Mouse (Mus musculus) kidney, adult 8-10 months (tissue): ENCODE results near the gene Cdc27.
A peak's percentile ranks its signal among the peaks of the same experiment; 100 is the strongest.
"Not testable (repeated sequence)": the region's sequence is repeated elsewhere in the genome, so short reads cannot be mapped to it uniquely, and the experiment has no call there.

ENCODE experiments used
- DNase-seq, 2 experiments: peaks; one replicate each; pipeline ENCODE4 v3.0.0; 2022

Gene Cdc27

DNA sequence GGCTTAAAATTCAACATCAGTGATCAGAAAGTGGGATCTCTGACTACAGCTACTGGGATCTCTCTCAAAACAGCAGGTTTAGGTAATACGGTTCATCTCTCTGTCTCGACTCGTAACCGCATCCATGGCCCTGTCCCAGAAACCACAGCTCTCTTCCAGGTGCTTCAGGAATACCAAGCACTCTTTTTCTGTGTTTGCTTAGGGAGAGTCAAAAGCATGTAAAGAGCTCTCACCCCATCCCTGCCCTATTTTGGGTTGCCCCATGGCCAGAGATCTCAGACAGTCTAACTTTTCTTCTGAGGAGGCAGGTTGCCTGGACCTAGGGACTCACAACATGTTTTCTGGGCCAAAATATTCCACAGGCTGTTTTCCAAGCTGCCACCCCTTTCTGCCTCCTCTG is 17.9 kb upstream of the Cdc27 start:
- no peak for DNase-seq

DNA sequence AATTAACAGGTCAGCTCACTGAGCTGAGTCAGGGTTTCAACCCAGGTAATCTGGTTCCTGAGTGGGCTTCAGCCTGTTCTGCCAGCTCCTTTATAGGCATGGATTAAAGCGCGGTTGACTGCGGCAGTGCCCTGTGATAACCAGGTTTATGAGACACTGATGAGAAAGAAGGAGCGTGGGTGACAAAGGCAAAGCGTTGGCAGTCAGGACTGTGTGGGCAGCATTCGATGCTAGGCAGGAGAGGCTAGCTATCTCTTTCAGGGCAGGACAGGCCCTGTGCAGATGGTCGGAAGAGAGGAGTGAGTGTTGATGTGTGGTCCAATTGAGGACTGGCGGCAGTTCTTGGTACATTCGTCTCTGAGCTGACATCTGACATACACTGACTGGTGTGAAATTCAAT is 17.3 kb upstream of the Cdc27 start:
- DNase-seq, result no peak

DNA sequence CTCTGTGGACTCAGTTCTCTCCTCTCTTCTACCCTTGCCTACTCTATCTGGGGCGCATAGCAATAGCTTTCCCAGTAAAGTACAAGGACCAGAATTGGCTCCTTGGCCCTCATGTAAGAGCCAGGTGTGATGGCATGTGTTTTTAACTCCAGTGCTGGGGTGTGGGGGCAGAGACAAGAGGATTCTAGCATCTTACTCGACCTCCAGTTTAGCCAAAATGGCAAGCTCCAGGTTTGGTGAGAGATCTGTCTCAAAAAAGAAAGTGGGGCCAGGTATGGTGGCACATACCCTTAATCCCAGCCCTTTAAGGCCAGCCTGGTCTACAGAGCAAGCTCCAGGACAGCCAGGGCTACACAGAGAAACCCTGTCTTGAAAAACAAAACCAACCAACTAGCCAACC is 16.4 kb upstream of the Cdc27 start:
- no peak for DNase-seq

DNA sequence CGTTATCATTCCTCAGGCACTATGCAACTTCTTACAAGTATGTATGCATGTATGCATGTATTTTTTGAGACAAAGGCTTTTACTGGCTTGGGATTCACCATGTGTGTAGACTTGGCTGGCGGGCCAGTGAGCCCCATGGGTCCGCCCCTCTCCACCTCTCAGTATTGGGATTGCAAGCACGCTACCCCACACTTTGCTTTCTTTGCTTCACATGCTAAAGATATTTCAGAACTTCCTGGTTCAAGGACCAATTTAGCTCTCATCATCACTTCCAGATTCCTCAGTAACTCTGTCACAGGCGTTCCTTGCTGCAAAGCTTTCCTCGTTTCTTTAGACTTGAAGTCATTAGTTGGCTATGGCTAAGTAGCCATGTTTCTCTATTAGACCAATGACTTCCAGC is 15.7 kb upstream of the Cdc27 start:
- no peak for DNase-seq

DNA sequence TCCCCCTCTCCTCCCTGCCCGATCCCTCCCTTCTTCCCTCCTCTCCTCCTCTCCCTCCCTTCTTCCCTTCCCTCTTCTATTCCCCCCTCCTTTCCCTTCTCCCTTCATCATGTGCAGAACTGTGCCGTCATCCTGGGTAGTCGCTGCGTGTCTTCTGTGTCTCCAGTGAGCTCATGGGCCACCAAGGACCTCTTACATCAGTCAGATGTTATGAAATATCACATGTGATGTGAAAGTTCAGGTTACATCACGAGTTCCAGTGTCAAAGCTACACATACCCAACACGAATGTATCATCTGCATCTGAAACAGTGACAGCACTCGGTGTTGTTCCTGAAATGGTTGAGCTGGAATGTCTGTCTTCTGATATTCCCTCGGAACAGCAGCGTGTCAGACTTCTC is 14.8 kb upstream of the Cdc27 start:
- DNase-seq, result no peak

DNA sequence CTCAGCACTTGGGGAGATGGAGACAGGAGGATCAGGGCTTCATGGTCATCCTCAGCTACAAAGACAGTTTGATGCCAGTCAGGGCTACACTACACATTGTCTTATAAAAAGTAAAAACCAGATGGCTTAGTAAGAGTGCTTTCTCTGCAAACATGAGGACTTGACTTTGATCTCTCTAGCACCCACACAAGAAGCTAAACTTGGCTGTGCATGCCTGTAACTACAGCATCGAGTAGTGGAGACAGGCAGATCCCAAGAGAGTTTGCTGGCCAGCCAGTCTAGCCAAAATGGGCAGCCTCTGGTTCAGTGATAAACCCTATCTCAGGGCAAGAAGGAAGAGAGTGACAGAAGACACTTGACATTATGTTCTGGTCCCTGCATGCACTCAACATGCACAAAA is 13.1 kb upstream of the Cdc27 start:
- no peak for DNase-seq

DNA sequence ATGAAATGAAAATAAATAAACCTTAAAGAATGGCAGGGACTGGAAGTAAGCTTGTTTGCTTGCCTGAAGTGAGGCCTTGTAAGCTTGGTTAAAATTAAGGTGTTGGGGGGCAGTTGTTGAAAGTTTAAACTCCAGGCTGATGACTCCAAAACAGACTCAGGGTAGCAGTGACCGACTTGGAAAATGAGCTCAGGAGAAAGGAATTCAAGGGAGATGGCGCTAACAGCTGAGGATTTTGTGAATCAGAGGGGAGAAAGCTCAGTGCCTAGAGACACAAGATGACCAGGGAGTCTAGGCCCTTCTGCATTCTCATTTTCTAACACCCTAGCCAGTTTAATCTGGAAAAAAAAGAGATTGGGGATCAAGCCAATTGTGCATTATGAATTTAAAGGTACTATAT is 10.6 kb upstream of the Cdc27 start:
- no peak for DNase-seq

DNA sequence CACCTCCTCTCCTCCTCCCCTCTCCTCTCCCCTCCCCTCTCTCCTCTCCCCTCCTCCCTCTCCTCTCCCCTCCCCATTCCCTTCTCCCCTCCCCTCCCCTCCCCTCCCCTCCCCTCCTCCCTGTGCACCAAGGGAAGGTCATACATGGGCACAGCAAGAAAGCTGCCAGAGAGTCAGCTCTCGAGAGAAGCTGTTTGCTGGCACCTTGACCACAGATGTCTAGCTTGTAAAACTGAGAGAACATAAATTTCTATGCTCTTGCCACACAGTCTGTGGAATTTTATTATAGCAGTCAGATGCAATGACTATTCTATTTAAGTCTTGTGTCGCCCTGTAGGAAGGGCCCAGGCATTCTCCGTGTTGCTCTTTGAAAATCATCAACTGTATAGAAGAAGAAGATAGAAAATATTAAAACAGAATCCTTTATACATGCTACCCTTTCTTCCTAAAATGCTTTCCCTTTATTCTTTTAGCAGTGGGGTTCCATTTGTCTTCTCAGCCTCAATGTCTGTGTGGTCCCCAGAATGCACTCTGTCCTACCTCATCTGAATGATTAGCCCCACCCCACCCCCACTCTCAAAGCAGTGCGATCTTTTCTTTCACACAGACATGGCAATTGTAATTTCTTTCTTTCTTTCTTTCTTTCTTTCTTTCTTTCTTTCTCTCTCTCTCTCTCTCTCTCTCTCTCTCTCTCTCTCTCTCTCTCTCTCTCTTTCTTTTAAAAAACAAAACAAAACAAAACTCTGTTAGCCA is 8.4 kb upstream of the Cdc27 start:
- DNase-seq, result no peak

DNA sequence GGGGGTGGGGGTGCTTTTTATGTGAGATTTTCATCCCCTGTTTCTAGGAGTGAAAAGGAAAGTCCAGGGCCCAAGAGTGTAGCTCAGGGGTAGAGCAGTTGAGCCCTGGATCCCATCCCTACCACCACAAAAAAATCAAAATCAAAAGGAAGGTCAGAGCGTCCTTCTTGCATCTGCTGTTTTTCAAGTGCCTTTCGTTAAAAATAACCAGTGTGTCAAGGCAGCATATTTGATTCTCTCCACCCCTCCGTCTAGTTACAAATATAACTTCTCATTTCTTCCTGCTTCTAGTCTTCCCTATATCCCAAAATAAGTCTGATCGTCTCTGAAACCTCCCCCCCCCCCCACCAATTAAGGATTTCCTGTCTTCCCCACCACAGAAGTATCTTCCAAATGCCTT is 7.6 kb upstream of the Cdc27 start:
- no peak for DNase-seq

DNA sequence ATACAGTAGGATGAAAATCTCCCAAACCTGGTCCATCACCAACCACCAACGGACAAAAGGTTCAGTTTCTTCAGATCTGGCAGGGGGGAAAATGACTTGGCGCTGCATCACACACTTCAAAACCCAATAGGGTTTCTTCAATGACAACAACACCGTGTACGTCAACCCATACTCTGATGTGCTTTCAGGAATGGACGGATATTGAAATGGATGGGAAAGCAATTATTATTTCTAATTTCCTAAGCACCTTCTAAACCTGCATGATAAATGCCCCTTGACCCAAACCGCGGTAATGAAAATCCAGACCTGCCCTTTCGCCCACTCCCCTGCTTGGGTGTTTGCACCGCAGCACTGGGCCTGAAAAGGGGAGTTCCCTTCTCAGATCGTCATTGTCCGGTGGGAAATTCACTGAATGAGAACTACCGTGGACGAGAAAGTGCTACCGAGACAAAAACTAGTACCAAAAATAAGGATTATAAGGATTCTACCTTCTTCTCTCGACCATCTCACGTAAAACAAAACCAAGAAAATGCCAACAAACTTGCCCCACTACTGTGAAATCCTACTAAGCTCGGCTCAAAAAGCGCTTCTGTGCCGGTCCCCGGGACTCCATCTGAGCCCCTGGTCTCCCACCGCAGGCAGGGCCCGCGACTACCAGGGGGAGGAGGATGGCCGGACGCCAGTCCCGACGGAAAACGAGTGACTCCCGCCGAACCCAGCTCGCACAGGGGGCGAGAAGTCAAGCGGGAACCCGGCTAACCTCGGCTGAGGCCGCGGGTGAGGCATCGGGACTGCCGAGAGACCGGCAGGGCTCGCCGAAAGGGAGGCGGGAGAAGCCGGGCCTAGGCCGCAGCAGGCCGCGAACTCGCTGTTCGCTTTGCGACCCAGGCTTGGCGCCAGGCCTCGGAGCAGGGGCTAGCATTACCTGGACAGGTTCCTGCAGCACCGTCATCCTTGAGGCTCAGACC is 698 bp downstream of the Cdc27 start:
- peak; percentile 60 to 66 for DNase-seq

DNA sequence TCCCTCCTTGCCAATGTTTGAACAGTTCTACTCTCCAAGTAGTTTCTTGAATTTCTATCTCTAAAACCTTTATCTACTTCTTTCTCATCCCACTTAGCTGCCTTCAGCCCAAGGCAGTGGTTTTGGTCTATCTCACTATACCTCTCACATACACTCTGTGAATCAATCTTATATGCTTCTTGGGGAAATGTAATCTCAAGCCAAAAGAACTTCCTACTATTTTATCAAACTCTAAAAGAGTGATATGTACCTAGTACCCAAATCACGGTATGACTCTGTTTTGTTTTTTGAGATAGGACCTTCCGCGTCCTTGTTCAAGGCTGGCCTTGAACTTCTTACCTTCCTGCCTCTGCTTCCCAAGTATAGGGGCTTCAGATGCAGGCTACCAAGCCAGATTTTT is 2.9 kb downstream of the Cdc27 start:
- DNase-seq, result no peak

DNA sequence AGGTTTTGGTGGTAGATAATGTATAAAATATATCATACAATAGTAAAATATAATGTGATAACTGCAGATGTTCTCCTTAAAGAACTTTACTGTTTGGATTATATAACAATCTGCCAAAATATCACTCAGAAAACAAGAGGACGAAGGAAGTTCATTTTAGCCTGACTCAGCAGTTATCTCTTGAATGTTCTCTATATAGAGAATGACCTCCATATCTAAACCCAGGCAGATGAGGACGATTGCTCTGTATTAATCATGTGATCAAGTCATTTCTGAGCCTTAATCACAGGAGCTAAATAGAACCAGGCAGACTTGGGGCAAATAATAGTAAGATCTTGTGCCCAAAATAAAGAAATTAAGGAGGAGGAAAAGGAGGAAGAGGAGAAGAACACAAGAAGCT is 5.9 kb downstream of the Cdc27 start:
- DNase-seq, result no peak

DNA sequence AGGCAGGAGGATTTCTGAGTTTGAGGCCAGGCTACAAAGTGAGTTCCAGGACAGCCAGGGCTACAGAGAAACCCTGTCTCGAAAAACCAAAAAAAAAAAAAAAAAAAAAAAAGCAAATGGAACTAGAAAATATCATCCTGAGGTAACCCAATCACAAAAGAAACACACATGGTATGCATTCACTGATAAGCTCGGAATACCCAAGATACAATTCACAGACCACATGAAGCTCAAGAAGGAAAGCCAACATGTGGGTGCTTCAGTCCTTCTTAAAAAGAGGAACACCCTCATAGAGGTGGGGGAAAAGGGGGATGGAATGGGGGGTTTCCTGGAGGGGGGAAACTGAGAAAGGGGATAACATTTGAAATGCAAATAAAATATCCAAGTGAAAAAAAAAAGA is 7.1 kb downstream of the Cdc27 start:
- DNase-seq, result not testable (repeated sequence)

DNA sequence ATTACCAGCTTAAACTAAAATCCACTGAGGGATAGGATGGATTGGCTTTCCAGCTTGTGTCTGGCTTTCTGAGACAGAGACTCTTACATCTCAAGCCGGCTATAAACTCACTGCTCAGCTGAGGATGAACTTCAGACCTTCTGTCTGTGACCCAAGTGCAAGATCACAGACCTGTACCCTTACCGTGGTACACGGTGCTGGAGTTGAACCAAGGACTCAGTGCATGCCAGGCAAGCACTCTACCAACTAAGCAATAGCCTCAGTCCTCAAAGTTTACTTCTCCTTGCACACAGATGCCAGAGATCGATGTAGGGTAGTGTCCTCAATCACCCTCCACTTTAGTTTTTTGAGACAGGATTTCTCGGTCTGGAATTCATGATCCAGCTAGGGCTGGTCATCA is 10.6 kb downstream of the Cdc27 start:
- DNase-seq, result peak; percentile 14 to 19

DNA sequence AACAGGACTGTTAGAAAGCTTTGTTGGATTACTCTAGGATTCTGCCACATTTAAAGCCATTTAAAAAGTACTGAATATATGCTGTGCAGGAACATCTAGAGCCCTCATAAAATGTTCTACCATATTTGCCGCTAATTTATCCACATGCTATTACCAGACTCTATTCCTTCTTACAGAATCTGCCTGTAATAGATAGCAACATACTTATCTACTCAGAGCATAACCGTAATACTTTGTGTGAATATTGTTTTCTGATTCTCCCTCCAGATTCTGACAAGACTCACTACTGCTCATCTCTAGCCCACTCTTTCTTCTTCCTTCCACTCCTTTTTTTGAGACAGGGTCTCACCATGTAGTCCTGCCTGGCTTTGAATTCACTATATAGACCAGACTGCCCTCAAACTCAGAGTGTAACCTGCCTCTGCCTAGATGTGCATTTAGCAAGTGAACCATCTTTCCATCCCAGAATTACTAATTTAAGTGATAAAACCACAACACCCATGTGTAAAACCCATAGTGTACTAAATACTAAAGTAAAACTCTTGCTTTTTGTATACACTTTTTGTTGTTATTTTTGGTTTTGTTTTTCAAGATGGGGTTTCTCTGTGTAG is 12.4 kb downstream of the Cdc27 start:
- no peak for DNase-seq

DNA sequence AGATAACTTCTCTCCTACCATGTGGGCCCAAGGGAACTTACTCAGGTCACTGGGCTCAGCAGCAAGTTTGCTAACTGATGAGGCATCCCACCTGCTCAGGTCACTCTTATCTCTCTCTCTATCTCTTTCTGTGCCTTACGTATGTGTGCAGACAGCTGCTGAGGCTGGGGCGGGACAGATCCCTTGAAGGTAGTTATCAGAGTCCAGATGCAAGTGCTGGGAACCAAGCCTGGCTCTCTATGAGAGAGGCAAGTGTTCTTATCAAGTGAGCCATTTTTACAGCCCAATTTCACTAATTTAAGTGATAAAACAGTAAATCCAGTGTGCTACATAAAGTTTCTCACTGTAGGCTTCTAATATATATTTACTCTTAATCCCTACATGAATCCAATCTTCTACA is 13.6 kb downstream of the Cdc27 start:
- no peak for DNase-seq

DNA sequence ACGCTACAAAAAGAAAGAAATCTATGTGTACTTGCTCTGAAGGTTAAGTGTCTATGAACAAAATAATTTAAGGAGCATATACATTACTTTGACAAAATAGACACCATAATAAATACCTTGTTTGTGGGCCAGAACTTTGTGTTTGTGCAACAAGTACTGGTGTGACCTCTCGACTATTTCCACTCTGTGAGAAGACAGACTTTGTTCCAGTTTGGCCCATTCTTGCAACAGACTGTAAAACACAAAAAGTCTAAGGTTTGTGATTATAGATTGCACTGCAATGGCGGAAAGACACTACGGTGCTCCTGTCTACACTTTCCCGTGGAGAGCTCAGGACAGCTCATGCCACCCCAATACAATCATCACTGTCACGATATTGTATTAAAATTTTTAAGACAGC is 24.5 kb downstream of the Cdc27 start:
- DNase-seq, result no peak

DNA sequence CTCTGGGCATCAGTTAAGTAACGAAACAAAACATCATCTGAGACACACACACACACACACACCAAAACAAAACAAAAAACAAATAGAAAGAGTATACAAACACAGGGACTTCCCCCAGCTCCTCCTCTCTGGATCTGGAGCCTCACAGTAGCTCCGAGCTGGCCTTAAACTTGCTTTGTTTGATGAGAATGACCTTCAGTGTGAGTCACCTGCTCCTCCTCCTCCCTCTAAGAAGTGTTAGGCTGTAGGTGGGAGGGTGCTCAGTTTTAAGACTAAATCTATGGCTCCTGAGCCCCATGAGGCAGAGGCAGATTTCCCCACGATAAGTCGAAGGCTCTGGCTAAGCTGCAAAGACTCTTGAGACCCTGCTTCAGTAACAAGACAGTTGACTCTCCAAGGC is 38.0 kb downstream of the Cdc27 start:
- no peak for DNase-seq

DNA sequence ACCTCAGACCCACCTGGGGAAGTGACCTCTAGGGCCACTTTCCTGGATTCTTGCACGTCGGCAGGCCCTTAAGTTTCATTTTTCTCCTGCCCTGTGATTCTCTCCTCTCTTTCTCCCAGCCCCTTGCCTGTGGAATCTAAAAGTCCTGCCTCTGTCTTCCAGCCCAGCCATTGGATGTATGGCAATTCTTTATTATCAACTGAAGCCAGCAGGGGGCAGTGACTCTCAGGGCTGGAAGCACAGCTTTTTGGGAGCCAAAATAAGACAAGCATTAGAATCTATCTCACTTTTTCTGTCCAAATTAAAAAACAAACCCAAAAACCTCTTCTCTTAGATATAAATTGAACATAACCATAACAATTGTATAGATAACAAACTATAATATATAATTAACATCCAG is 39.8 kb downstream of the Cdc27 start:
- DNase-seq, result peak in 1 of 2 experiments; percentile 7

DNA sequence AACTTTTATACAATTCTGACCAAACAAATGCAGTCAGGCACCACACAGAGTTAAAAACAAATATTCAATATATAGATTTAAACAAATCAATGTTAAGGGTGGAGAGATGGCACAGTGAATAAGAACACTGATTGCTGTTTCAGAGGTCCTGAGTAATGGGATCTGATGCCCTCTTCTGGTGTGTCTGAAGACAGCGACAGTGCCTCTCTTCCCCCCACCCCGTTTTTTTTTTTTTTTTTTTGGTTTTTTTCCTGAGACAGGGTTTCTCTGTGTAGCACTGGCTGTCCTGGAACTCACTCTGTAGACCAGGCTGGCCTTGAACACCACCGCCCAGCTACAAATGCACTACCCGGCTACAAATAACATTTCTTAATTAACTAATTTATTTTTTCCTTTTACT is 42.0 kb downstream of the Cdc27 start:
- no peak for DNase-seq

DNA sequence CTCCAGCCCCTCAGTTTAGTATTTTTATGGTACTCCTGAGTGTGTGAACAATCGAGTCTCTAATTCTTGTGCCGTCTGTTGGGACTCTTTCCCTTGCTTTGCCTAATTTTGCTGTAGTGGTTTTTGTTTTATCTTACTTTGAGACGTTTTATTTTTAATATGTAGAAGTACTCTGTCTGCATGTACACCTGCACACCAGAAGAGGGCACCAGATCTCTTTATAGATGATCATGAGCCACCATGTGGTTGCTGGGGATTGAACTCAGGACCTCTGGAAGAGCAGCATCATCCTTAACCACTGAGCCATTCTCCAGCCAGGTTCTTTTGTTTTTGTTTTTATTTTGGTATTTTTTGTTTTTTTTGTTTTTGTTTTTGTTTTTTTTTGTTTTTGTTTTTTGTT is 62.1 kb downstream of the Cdc27 start:
- no peak for DNase-seq

DNA sequence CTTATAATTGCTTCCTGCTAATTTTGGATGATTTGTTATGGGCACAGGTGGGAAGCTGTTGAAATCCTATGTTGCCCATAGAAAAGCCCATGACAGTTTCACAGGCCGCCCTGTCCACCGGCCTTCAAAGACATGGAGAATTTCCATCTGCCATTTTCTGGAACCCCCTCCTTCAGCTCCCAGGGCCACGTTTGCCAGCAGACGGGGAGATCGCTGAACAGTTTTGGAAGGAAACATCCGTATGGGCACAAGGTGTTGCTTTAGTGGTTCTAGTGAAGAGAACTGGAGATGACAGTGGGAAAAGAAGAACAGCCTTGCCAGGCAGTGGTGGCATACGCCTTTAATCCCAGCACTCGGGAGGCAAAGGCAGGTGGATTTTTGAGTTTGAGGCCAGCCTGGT is 68.4 kb downstream of the Cdc27 start:
- no peak for DNase-seq

DNA sequence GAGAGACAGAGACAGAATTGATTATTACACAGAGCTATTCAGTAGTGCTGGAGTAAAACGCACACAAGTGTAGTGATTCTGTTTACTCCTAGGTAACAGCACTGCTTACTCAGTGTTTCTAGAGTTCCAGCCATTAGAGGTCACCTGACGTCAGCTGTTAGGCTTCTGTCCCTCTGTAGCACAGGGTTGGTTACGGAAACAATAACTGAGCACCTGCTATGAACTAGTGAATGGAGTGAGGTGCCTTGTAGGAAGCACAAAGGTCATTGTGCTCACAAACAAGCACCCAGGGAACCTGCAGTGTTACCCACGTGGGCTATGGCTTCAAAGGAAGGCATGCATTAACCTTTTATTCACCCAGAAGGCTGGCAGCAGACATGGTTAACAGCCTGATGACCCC is 70.9 kb downstream of the Cdc27 start:
- DNase-seq, result no peak

DNA sequence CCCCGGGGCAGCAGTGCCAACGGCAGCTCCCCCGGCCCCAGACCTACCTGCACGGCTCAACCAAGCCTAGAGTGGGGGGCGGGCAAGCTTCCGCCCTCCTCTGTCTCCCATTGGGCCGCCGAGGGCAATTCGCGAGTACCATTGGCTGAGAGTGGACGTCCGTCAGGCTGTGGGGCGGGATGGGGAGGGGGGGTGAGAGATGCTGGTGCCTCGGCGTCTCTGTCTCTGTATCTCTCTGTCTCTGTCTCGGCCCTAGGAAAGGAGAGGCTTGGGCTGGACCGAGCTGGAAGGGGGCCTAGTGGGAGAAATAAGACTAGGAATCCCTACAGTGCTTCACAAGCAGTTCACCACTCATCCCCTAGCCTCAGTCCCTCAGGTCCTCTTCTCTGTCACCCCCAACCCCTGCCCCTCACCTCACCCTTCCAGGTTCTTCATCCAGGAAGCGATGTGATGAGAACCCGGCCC is 81.0 kb downstream of the Cdc27 start:
- DNase-seq, result peak; percentile 88 to 89
